Mouse (Mus musculus) lung, adult 18-20 months (tissue): ENCODE data around the gene Olfr106-ps.

Experiments used
- DNase-seq, 2 experiments: peaks; one replicate each; pipeline ENCODE4 v3.0.0; 2022; ENCODE audit warnings: mixed read lengths in 2 of 2

The Olfr106-ps gene

DNA sequence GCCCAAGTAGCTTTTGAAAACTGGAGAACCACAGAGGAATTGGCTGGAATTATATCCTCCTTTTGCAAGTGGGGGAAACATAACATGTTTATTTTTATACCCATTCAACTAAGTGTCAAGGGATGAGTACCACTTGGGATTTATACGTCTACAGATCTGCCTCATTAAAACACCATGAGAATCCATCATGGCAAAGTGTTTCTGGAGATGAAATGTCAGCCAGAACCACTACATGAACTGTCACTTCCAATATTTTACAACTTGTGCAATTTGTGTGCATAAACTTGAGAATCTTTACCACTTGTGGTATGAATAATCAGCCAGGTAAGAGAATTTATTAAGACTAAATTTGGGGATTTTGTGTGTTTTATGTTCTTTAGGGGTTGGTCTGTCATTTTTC lies at the start of gene Olfr106-ps:
Olfr106-ps (plus strand) TSS at position 301 of the 400 bp plus-strand sequence.
- no peak for DNase-seq

DNA sequence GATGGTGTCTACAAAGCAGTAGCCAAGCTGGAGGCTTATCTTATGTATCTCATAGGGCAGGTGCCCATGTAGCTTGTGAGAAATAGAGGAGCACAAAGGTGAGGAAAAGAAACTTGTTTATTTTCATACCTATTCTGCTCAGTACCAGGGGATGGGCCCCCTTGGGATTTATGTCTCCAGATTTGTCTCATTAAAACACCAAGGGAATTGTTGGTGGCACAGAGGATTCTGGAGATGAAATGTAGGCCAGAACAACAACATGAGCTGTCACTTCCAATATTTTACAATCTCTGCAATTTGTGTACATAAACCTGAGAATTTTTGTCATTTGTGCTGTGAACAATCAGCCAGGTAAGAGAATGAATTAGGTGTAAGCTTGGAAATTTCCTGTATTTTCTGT lies 30.9 kb upstream of the Olfr106-ps start, which contains the start of gene Olfr104-ps:
Olfr104-ps (plus strand) TSS at position 301 of the 400 bp plus-strand sequence.
- DNase-seq = no peak

DNA sequence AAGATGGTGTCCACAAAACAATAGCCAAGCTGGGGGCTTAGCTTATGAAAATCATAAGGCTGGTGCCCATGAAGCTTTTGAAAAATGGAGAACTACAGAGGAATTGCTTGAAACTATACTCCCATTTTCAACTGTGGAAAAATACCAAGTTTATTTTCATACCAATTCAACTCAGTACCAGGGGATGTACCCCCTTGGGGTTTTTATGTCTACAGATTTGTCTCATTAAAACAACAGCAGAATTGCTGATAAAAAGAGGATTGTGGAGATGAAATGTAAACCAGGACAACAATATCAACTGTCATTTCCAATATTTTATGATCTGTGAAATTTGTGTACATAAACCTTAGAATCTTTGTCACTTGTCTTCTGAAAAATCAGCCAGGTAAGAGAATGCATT lies 11.5 kb upstream of the Olfr106-ps start, which contains the start of gene Olfr105-ps:
Olfr105-ps (plus strand) TSS at position 301 of the 400 bp plus-strand sequence.
- DNase-seq = no peak

DNA sequence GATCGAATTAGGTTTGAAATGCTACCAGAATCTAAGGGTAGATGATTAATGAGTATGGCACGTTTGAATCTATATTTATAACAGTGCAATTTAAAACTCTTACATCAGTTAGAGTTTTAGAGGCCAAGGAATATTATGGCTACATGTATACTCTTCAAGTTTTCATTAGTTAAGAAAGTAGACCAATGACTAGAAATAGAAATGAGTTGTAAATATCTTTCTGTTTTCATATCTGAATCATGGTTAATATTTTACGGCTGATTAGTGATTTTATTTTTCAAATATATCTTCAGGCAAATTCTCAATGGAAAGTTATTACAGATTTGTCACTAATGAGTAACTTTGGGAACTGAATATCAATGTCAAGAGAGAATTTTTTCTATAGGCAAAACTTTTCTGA lies 8.7 kb downstream of the Olfr106-ps start, which contains the start of gene Olfr107:
Olfr107 (plus strand) TSS at position 301 of the 400 bp plus-strand sequence.
- no peak for DNase-seq

DNA sequence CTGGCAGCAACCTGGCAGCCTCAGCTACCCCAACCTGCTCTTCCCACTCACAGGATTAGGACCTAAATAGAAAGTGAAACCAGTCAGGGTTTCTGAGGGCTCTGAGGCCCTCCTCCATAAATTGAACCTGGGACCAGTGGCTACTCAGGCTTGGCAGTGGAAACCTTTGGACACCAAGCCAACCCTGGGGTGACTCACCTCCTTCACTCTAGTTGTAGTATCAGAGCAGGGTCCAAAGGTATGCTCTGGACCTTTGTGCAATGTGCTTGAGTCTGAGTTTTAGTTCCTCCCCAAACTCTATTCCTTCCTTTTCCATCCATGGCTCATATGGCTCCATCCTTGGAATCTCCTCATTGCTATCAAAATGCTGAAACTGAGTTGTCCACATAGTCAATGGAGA lies 23.2 kb downstream of the Olfr106-ps start:
- DNase-seq = no peak

DNA sequence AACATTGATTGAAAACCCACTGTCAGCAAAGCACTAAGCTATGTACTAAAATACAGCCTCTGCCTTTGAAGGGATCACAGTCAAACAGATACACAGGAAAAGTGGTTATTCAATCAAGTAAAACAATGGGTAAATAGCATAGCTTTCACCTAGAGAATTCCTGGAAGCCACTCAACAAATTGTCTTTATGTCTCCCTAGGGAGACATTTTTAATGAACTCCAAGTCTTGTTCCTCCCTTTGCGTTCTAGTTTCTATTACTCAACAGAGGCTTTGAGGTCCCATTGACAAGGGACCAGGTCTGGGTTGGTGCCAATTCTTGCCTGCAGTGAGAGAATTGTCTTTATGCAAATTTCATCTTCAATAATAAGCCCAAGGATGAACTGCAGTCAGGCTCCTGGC lies 55.0 kb downstream of the Olfr106-ps start, which contains the start of gene Olfr108:
Olfr108 (plus strand) TSS at position 301 of the 400 bp plus-strand sequence.
- DNase-seq = no peak
